Mouse (Mus musculus): ENCODE data around the gene Stim1. TPM values are rescaled to one million over a fixed set of nuclear protein-coding genes. Genes with fewer than 3 reads are reported as not detected.

Stim1 gene
- polyA plus RNA-seq, 1 experiment from 2014 or later = 17.9 TPM

DNA sequence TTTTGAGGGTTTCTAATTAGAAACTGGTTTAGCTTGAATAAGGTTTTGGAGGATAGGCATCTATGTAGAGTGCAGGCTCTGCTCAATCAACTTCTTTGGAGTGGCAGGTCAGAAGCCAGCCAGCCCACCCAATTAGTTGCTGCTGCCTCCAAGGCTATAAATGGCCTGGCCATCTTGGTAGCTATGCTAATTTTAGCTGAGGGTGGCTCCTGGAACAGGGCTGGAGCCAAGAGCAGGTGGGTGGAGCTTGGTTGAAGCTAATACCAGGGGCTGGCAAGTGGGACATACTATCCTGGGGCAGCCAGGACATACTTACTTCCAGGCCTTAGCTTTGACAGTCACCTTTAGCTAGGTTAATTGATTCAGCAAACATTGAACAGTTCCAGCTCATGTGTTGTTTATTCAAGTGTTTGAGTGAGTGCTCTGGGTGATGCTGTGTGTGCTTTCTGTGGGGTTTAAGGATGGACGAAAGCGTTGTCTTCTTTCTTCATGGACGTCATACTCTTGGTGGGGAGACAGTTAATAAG is 4.9 kb downstream of the Stim1 start:
- peak; percentile 55 for ATAC-seq
- 73% methylated on average over 3 of the region's 3 CpGs for WGBS (ENCODE audit: insufficient replicate concordance)

DNA sequence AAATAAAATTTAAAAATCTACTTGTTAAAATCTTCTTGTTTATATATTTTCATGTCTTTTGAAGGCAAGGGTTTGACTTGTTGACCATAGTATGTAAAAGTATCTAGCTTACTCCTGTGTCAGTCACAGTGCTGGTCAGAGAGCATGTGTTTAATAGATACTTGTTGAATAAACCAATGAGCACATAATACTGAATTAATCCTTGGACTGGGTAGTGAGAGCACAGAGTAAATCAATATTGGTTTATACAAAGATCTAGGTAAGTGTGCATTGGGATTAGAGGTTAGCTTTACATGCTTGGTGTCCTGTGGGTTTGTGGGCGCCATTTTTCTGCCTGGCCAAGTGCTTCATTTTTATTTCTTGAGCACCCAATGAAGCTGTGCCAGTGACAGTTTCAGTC is 13.8 kb downstream of the Stim1 start:
- TF ChIP-seq EP300 (IDR thresholded peaks at IDR 0.05; ENCODE audit: low read depth) = no peak
- TF ChIP-seq CTCF (IDR thresholded peaks at IDR 0.05; ENCODE audit: low read depth) = no peak
- no peak for ATAC-seq
- H3K4me3 ChIP-seq (ENCODE audit: low read depth, low read length) = no peak overlapping the region
- H3K27me3 ChIP-seq (ENCODE audit: insufficient read depth, low read length) = no peaks in the 10 kb centered on the region
- H3K9me3 ChIP-seq (ENCODE audit: low read length) = no peaks in the 10 kb centered on the region
- no peak for DNase-seq
- H3K4me2 ChIP-seq (ENCODE audit: low read depth, low read length) = no peak overlapping the region
- H3K4me1 ChIP-seq (ENCODE audit: insufficient read depth) = no peaks in the 10 kb centered on the region; the same call in 1 of the 2 replicates
- H3K9ac ChIP-seq (replicated peaks) = no peak overlapping the region
- no peak overlapping the region for H3K27ac ChIP-seq (ENCODE audit: low read depth)
- 87% methylated on average over 1 of the region's 1 CpGs for WGBS (ENCODE audit: insufficient replicate concordance)
- H3K36me3 ChIP-seq (replicated peaks; ENCODE audit: insufficient read depth, low read length) = no peaks in the 10 kb centered on the region; the same call in 1 of the 2 replicates

More for the DNA sequence above, 4.9 kb downstream of the Stim1 start:
- no peak overlapping the region for H3K9ac ChIP-seq (replicated peaks)
- H3K4me2 ChIP-seq (ENCODE audit: low read depth, low read length) = no peak overlapping the region
- no peaks in the 10 kb centered on the region for H3K9me3 ChIP-seq (ENCODE audit: low read length)
- peaks cover 49% of the 10 kb centered on the region for H3K4me1 ChIP-seq (ENCODE audit: insufficient read depth)
- no peaks in the 10 kb centered on the region for H3K27me3 ChIP-seq (ENCODE audit: insufficient read depth, low read length)
- no peak overlapping the region for H3K27ac ChIP-seq (ENCODE audit: low read depth)
- no peak for TF ChIP-seq CTCF (IDR thresholded peaks at IDR 0.05; ENCODE audit: low read depth)
- no peak for TF ChIP-seq EP300 (IDR thresholded peaks at IDR 0.05; ENCODE audit: low read depth)
- no peak overlapping the region for H3K4me3 ChIP-seq (ENCODE audit: low read depth, low read length)
- DNase-seq = peak; percentile 33
- no peaks in the 10 kb centered on the region for H3K36me3 ChIP-seq (replicated peaks; ENCODE audit: insufficient read depth, low read length)

DNA sequence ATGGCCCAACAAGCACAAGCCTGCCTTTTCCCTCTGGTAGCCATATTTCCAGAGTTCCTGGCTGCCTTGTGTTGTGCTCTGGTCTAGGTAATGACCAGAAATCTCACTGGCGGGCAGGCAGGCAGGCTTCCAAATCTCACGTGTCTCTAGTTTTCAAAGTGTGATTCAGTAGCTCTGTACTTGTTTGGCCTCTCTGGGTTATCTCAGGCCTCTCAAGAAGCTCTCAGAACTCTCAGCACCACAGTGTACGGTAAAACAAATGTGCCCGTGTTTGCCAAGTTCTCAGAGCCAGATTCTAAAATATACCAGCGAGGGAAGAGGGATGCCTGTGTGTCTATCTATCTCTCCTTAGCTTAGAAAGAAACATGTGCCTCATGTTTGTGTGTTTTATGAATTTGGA is 14.7 kb downstream of the Stim1 start:
- Histone ChIP-seq H3K9ac (replicated peaks) (no peak overlapping the region), H3K27ac (ENCODE audit: low read depth) (no peak overlapping the region), H3K4me2 (ENCODE audit: low read depth, low read length) (no peak overlapping the region), H3K4me1 (ENCODE audit: insufficient read depth) (no peaks in the 10 kb centered on the region; the same call in 1 of the 2 replicates), H3K9me3 (ENCODE audit: low read length) (no peaks in the 10 kb centered on the region), H3K4me3 (ENCODE audit: low read depth, low read length) (no peak overlapping the region), H3K36me3 (replicated peaks; ENCODE audit: insufficient read depth, low read length) (no peaks in the 10 kb centered on the region; the same call in 1 of the 2 replicates), H3K27me3 (ENCODE audit: insufficient read depth, low read length) (no peaks in the 10 kb centered on the region)
- WGBS (ENCODE audit: insufficient replicate concordance) = 75% methylated on average over 5 of the region's 5 CpGs
- no peak for ATAC-seq
- TF ChIP-seq CTCF (IDR thresholded peaks at IDR 0.05; ENCODE audit: low read depth) (no peak), EP300 (IDR thresholded peaks at IDR 0.05; ENCODE audit: low read depth) (no peak)
- no peak for DNase-seq

DNA sequence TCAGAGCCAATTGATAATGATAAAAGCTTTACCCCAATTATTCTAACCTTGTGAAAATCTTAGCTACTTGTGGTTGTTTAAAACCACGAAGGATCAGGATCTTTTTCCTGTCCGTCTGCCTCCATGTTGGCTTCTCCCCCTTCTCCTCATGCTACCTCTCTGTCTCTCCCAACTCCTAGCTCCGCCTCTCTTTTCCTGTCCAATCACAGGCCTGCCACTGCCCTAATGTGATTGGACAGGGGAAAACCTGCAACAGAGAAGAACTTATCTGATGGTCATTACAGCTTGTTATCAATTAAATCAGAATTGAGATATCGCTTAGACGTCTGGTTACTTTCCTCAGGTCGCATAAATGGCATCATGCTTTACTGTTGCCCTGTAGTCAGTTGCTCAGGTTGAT is 21.9 kb downstream of the Stim1 start:
- WGBS (ENCODE audit: insufficient replicate concordance) = 86% methylated on average over 6 of the region's 6 CpGs
- no peak overlapping the region for H3K27ac ChIP-seq (ENCODE audit: low read depth)
- no peak for DNase-seq

DNA sequence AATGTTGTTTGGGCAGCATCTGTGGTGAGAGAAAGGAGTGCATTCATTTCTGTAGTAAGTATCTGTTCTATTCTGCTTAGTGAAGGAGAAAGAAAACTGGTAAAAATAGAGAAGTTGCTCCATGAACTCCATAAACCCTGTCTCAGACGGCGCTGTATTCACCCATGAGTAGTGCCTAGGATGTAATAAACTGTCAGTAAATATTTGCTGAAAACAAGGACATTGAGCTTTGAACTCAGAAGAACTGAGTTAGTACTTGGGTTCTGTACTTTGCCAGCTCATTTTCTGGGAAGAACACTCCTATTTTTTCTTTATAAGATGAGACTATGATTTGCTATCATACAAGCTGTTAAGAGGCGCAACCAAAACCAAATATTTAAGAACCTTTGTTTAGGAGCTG is 24.6 kb downstream of the Stim1 start:
- TF ChIP-seq EP300 (IDR thresholded peaks at IDR 0.05; ENCODE audit: low read depth) (no peak; the same call in 1 of the 2 replicates), CTCF (IDR thresholded peaks at IDR 0.05; ENCODE audit: low read depth) (no peak)
- peaks cover 11% of the 10 kb centered on the region; the same call in 1 of the 2 replicates for H3K4me1 ChIP-seq (ENCODE audit: insufficient read depth)
- 64% methylated on average over 3 of the region's 3 CpGs for WGBS (ENCODE audit: insufficient replicate concordance)
- no peak overlapping the region for H3K4me3 ChIP-seq (ENCODE audit: low read depth, low read length)
- H3K9me3 ChIP-seq (ENCODE audit: low read length) = no peaks in the 10 kb centered on the region
- DNase-seq = no peak
- H3K36me3 ChIP-seq (replicated peaks; ENCODE audit: insufficient read depth, low read length) = no peaks in the 10 kb centered on the region
- no peak overlapping the region for H3K9ac ChIP-seq (replicated peaks)
- ATAC-seq = no peak
- no peak overlapping the region for H3K27ac ChIP-seq (ENCODE audit: low read depth)
- H3K27me3 ChIP-seq (ENCODE audit: insufficient read depth, low read length) = no peaks in the 10 kb centered on the region
- H3K4me2 ChIP-seq (ENCODE audit: low read depth, low read length) = no peak overlapping the region

More for the DNA sequence above, 21.9 kb downstream of the Stim1 start:
- ATAC-seq = no peak
- Histone ChIP-seq H3K9me3 (ENCODE audit: low read length) (no peaks in the 10 kb centered on the region), H3K9ac (replicated peaks) (no peak overlapping the region), H3K4me1 (ENCODE audit: insufficient read depth) (peaks cover 11% of the 10 kb centered on the region; the same call in 1 of the 2 replicates), H3K4me3 (ENCODE audit: low read depth, low read length) (no peak overlapping the region), H3K27me3 (ENCODE audit: insufficient read depth, low read length) (no peaks in the 10 kb centered on the region), H3K36me3 (replicated peaks; ENCODE audit: insufficient read depth, low read length) (no peaks in the 10 kb centered on the region; the same call in 1 of the 2 replicates), H3K4me2 (ENCODE audit: low read depth, low read length) (no peak overlapping the region)
- TF ChIP-seq CTCF (IDR thresholded peaks at IDR 0.05; ENCODE audit: low read depth) = no peak
- TF ChIP-seq EP300 (IDR thresholded peaks at IDR 0.05; ENCODE audit: low read depth) = no peak

DNA sequence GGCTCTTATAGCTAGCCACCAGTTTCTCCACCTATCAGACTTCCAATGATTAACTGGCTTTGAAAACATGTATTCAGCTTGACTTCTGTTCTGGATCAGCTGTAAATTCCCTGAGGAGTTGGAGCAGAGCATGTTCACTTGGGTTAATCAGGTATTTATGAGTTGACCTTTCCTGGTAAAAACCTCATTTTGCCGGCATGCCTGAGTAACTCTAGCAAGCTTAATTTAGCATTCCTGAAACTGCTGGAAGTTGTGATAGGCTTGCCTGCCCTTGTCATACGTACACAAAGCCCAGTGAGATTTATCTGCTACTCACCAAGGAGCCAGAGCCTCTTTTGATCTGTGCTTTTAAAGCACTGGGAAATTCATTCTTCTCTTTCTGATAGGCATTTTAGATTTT is 25.6 kb downstream of the Stim1 start:
- H3K36me3 ChIP-seq (replicated peaks; ENCODE audit: insufficient read depth, low read length) = no peaks in the 10 kb centered on the region
- no peak overlapping the region for H3K4me3 ChIP-seq (ENCODE audit: low read depth, low read length)
- WGBS (ENCODE audit: insufficient replicate concordance) = 30% methylated on average over 2 of the region's 2 CpGs
- H3K4me2 ChIP-seq (ENCODE audit: low read depth, low read length) = no peak overlapping the region
- H3K4me1 ChIP-seq (ENCODE audit: insufficient read depth) = peaks cover 11% of the 10 kb centered on the region; the same call in 1 of the 2 replicates
- DNase-seq = no peak
- H3K27me3 ChIP-seq (ENCODE audit: insufficient read depth, low read length) = no peaks in the 10 kb centered on the region
- ATAC-seq = no peak
- no peak overlapping the region for H3K9ac ChIP-seq (replicated peaks)
- TF ChIP-seq CTCF (IDR thresholded peaks at IDR 0.05; ENCODE audit: low read depth) = no peak
- no peak for TF ChIP-seq EP300 (IDR thresholded peaks at IDR 0.05; ENCODE audit: low read depth)
- H3K9me3 ChIP-seq (ENCODE audit: low read length) = no peaks in the 10 kb centered on the region
- no peak overlapping the region for H3K27ac ChIP-seq (ENCODE audit: low read depth)

Data from liver, postnatal 0 days (tissue).